Mouse (Mus musculus): ENCODE data around the gene Celsr1. TPM values are rescaled to one million over a fixed set of nuclear protein-coding genes. Genes with fewer than 3 reads are reported as not detected.

The Celsr1 gene
- total and polyA plus RNA-seq, 3 experiments: 1.3 to 21.7 (median 4.7) TPM

GRCm38 (mm10) chr15:86079467-86079866, 45.9 kb upstream of the Celsr1 start:
- no peak for ATAC-seq (ENCODE audit: extremely low read depth, insufficient number of reproducible peaks, low FRiP score, poor library complexity, severe bottlenecking)
- Histone ChIP-seq H3K9me3 (replicated peaks) (no peaks in the 10 kb centered on the region), H3K4me1 (ENCODE audit: insufficient read depth, low read depth, low read length) (peaks cover 89% of the 10 kb centered on the region), H3K36me3 (replicated peaks) (peaks cover 98% of the 10 kb centered on the region), H3K27me3 (ENCODE audit: insufficient read depth, low read length) (no peaks in the 10 kb centered on the region), H3K4me3 (ENCODE audit: low read depth, low read length) (no peak overlapping the region)
- TF ChIP-seq GATA2 (IDR thresholded peaks at IDR 0.05; ENCODE audit: borderline replicate concordance, low read depth, low read length): no peak
- DNase-seq (ENCODE audit: low spot score): no peak

GRCm38 (mm10) chr15:86078481-86079216, 45.1 kb upstream of the Celsr1 start:
- ATAC-seq (ENCODE audit: extremely low read depth, insufficient number of reproducible peaks, low FRiP score, poor library complexity, severe bottlenecking): no peak
- Histone ChIP-seq H3K27me3 (ENCODE audit: insufficient read depth, low read length) (no peaks in the 10 kb centered on the region), H3K9me3 (replicated peaks) (no peaks in the 10 kb centered on the region), H3K4me1 (ENCODE audit: insufficient read depth, low read depth, low read length) (peaks cover 90% of the 10 kb centered on the region), H3K4me3 (ENCODE audit: low read depth, low read length) (no peak overlapping the region), H3K36me3 (replicated peaks) (peaks cover 98% of the 10 kb centered on the region)
- DNase-seq (ENCODE audit: low spot score): no peak
- TF ChIP-seq GATA2 (IDR thresholded peaks at IDR 0.05; ENCODE audit: borderline replicate concordance, low read depth, low read length): no peak
- no peak for TF ChIP-seq TAL1 (conservative IDR thresholded peaks at IDR 0.05; ENCODE audit: low read depth, low read length)
- no peak for TF ChIP-seq POLR2AphosphoS5 (IDR thresholded peaks at IDR 0.05; ENCODE audit: insufficient replicate concordance, low read depth, low read length)
- TF ChIP-seq CTCF (IDR thresholded peaks at IDR 0.05; ENCODE audit: low read depth, low read length): no peak
- no peak for TF ChIP-seq GATA1 (IDR thresholded peaks at IDR 0.05; ENCODE audit: borderline replicate concordance, low read length)

GRCm38 (mm10) chr15:86077934-86078333, 44.4 kb upstream of the Celsr1 start:
- H3K4me1 ChIP-seq (ENCODE audit: insufficient read depth, low read depth, low read length): peaks cover 90% of the 10 kb centered on the region

GRCm38 (mm10) chr15:86076378-86076777, 42.8 kb upstream of the Celsr1 start:
- H3K27me3 ChIP-seq (ENCODE audit: insufficient read depth, low read length): no peaks in the 10 kb centered on the region
- peaks cover 91% of the 10 kb centered on the region for H3K4me1 ChIP-seq (ENCODE audit: insufficient read depth, low read depth, low read length)
- no peak for ATAC-seq (ENCODE audit: extremely low read depth, insufficient number of reproducible peaks, low FRiP score, poor library complexity, severe bottlenecking)
- DNase-seq (ENCODE audit: low spot score): no peak
- TF ChIP-seq GATA2 (IDR thresholded peaks at IDR 0.05; ENCODE audit: borderline replicate concordance, low read depth, low read length) (no peak), POLR2AphosphoS5 (IDR thresholded peaks at IDR 0.05; ENCODE audit: insufficient replicate concordance, low read depth, low read length) (no peak), CTCF (IDR thresholded peaks at IDR 0.05; ENCODE audit: low read depth, low read length) (no peak), GATA1 (IDR thresholded peaks at IDR 0.05; ENCODE audit: borderline replicate concordance, low read length) (no peak), TAL1 (conservative IDR thresholded peaks at IDR 0.05; ENCODE audit: low read depth, low read length) (no peak)
- H3K36me3 ChIP-seq (replicated peaks): peaks cover 97% of the 10 kb centered on the region
- H3K9me3 ChIP-seq (replicated peaks): no peaks in the 10 kb centered on the region
- no peak overlapping the region for H3K4me3 ChIP-seq (ENCODE audit: low read depth, low read length)

More at GRCm38 (mm10) chr15:86077934-86078333, 44.4 kb upstream of the Celsr1 start:
- H3K9me3 ChIP-seq (replicated peaks): no peaks in the 10 kb centered on the region
- TF ChIP-seq GATA1 (IDR thresholded peaks at IDR 0.05; ENCODE audit: borderline replicate concordance, low read length): no peak
- TF ChIP-seq POLR2AphosphoS5 (IDR thresholded peaks at IDR 0.05; ENCODE audit: insufficient replicate concordance, low read depth, low read length): no peak
- no peak for TF ChIP-seq TAL1 (conservative IDR thresholded peaks at IDR 0.05; ENCODE audit: low read depth, low read length)
- no peak for TF ChIP-seq GATA2 (IDR thresholded peaks at IDR 0.05; ENCODE audit: borderline replicate concordance, low read depth, low read length)
- no peak for TF ChIP-seq CTCF (IDR thresholded peaks at IDR 0.05; ENCODE audit: low read depth, low read length)
- DNase-seq (ENCODE audit: low spot score) (no peak), ATAC-seq (ENCODE audit: extremely low read depth, insufficient number of reproducible peaks, low FRiP score, poor library complexity, severe bottlenecking) (no peak)
- H3K4me3 ChIP-seq (ENCODE audit: low read depth, low read length): no peak overlapping the region
- peaks cover 98% of the 10 kb centered on the region for H3K36me3 ChIP-seq (replicated peaks)
- H3K27me3 ChIP-seq (ENCODE audit: insufficient read depth, low read length): no peaks in the 10 kb centered on the region

GRCm38 (mm10) chr15:86076048-86076315, 42.4 kb upstream of the Celsr1 start:
- H3K4me1 ChIP-seq (ENCODE audit: insufficient read depth, low read depth, low read length): peaks cover 94% of the 10 kb centered on the region

GRCm38 (mm10) chr15:86075305-86076047, 41.9 kb upstream of the Celsr1 start:
- no peaks in the 10 kb centered on the region for H3K9me3 ChIP-seq (replicated peaks)
- ATAC-seq (ENCODE audit: extremely low read depth, insufficient number of reproducible peaks, low FRiP score, poor library complexity, severe bottlenecking): no peak
- peaks cover 95% of the 10 kb centered on the region for H3K4me1 ChIP-seq (ENCODE audit: insufficient read depth, low read depth, low read length)
- peaks cover 91% of the 10 kb centered on the region for H3K36me3 ChIP-seq (replicated peaks)
- no peak overlapping the region for H3K4me3 ChIP-seq (ENCODE audit: low read depth, low read length)
- H3K27me3 ChIP-seq (ENCODE audit: insufficient read depth, low read length): no peaks in the 10 kb centered on the region
- TF ChIP-seq POLR2AphosphoS5 (IDR thresholded peaks at IDR 0.05; ENCODE audit: insufficient replicate concordance, low read depth, low read length): no peak
- no peak for TF ChIP-seq GATA1 (IDR thresholded peaks at IDR 0.05; ENCODE audit: borderline replicate concordance, low read length)
- no peak for TF ChIP-seq GATA2 (IDR thresholded peaks at IDR 0.05; ENCODE audit: borderline replicate concordance, low read depth, low read length)
- TF ChIP-seq CTCF (IDR thresholded peaks at IDR 0.05; ENCODE audit: low read depth, low read length): no peak
- TF ChIP-seq TAL1 (conservative IDR thresholded peaks at IDR 0.05; ENCODE audit: low read depth, low read length): no peak
- DNase-seq (ENCODE audit: low spot score): no peak

More at GRCm38 (mm10) chr15:86076048-86076315, 42.4 kb upstream of the Celsr1 start:
- H3K4me3 ChIP-seq (ENCODE audit: low read depth, low read length): no peak overlapping the region
- no peak for ATAC-seq (ENCODE audit: extremely low read depth, insufficient number of reproducible peaks, low FRiP score, poor library complexity, severe bottlenecking)
- no peak for TF ChIP-seq TAL1 (conservative IDR thresholded peaks at IDR 0.05; ENCODE audit: low read depth, low read length)
- no peak for DNase-seq (ENCODE audit: low spot score)
- no peaks in the 10 kb centered on the region for H3K9me3 ChIP-seq (replicated peaks)
- no peaks in the 10 kb centered on the region for H3K27me3 ChIP-seq (ENCODE audit: insufficient read depth, low read length)
- peaks cover 96% of the 10 kb centered on the region for H3K36me3 ChIP-seq (replicated peaks)
